Mouse (Mus musculus): ENCODE measurements around the gene Lrp6.

GRCm38 (mm10) chr6:134402914-134403683 is 163.7 kb downstream of the Lrp6 start:
- TF ChIP-seq CTCF (IDR thresholded peaks at IDR 0.05; ENCODE audit: control insufficient read depth, insufficient read depth, low read length), result peak; percentile 74
- no peak for TF ChIP-seq POLR2A (IDR thresholded peaks at IDR 0.05; ENCODE audit: borderline replicate concordance, control insufficient read depth, low read depth, low read length)

Measured in bone marrow, adult 2 months (tissue).